Mouse (Mus musculus) E14TG2a.4 (cell line): ENCODE results near the gene Rims3.

ENCODE experiments used
- H3K27me3 ChIP-seq: 2 replicates; pipeline ENCODE4 v1.6.1; 2014; ENCODE audit warnings: low read length, control low read depth; ENCODE audit not compliant: insufficient read depth
- H3K36me3 ChIP-seq: 2 replicates; pipeline ENCODE4 v1.6.1; 2014; ENCODE audit warnings: low read length, control low read depth; ENCODE audit not compliant: insufficient read depth
- H3K4me1 ChIP-seq: replicated peaks from 2 replicates; pipeline ENCODE4 v1.6.1; 2014; ENCODE audit warnings: low read depth, low read length, control low read depth
- H3K4me3 ChIP-seq: replicated peaks from 2 replicates; pipeline ENCODE4 v1.5.1; 2014; ENCODE audit warnings: mild to moderate bottlenecking, low read length
- H3K9me3 ChIP-seq: 2 replicates; pipeline ENCODE4 v1.6.1; 2014; ENCODE audit warnings: low read length, control low read depth
- CTCF ChIP-seq: conservative IDR thresholded peaks from 2 replicates; pipeline ENCODE4 v1.5.1; 2014; ENCODE audit warnings: low read length
- NANOG ChIP-seq: IDR thresholded peaks from 2 replicates; pipeline ENCODE4 v1.6.1; 2014; ENCODE audit warnings: borderline replicate concordance, low read length, mixed read lengths
- POU5F1 ChIP-seq: IDR thresholded peaks from 2 replicates; pipeline ENCODE4 v1.6.1; 2014; ENCODE audit warnings: low read length, borderline replicate concordance

Gene Rims3

GRCm38 (mm10) chr4:120892516-120892915 lies 37.9 kb downstream of the Rims3 start:
- no peak for TF ChIP-seq POU5F1
- TF ChIP-seq NANOG: no peak
- TF ChIP-seq CTCF: no peak

DNA sequence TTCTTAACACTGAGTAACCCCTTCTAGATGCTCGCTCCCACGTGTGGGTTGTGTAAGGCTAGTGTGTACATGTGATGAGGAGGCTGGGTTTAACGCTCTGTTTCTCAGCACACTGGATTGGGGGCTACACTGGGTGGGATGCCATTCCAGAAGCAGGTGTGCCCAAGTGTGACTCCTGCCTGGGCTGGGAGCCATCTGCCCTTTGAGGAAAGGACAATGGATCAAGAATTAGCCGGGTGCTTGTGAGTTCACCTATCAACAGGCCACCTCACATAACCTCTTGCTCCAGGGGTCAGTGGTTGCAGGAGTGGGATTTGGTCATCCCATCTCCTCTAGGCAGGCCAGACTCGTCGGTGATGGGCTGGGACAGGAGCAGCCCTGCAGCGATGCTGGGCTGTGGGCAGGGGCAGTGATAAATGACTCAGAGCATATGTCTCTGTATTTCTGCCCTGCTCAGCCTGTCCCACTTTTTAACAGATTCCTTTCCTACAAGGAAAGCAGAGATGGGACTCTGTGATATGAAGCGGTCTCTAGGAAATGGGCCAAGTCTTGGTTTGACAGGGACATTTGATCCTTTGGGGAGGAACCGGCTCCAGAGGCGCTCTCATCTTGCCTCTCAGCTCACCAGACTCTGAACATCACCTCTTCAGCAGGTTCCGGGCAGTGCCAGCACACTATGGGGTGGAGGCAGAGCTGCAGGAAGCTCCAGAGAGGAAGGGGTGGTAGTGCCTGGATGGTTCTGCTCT lies 39.2 kb downstream of the Rims3 start:
- no peaks in the 10 kb centered on the region for H3K9me3 ChIP-seq
- H3K27me3 ChIP-seq: no peaks in the 10 kb centered on the region
- H3K4me3 ChIP-seq: no peak overlapping the region
- H3K36me3 ChIP-seq: peaks cover 10% of the 10 kb centered on the region
- TF ChIP-seq POU5F1 (no peak), CTCF (no peak), NANOG (no peak)
- peaks cover 26% of the 10 kb centered on the region for H3K4me1 ChIP-seq

More at GRCm38 (mm10) chr4:120892516-120892915, 37.9 kb downstream of the Rims3 start:
- Histone ChIP-seq H3K27me3 (no peaks in the 10 kb centered on the region), H3K36me3 (peaks cover 10% of the 10 kb centered on the region), H3K4me3 (no peak overlapping the region), H3K4me1 (peaks cover 33% of the 10 kb centered on the region), H3K9me3 (no peaks in the 10 kb centered on the region)

GRCm38 (mm10) chr4:120894584-120894983 lies 40.0 kb downstream of the Rims3 start:
- Histone ChIP-seq H3K36me3 (peaks cover 10% of the 10 kb centered on the region), H3K9me3 (no peaks in the 10 kb centered on the region), H3K27me3 (no peaks in the 10 kb centered on the region), H3K4me3 (no peak overlapping the region), H3K4me1 (peaks cover 20% of the 10 kb centered on the region)
- TF ChIP-seq NANOG: no peak
- TF ChIP-seq POU5F1: no peak
- no peak for TF ChIP-seq CTCF

- Histone ChIP-seq H3K27me3 (no peaks in the 10 kb centered on the region), H3K4me1 (peaks cover 20% of the 10 kb centered on the region), H3K9me3 (no peaks in the 10 kb centered on the region), H3K36me3 (peaks cover 10% of the 10 kb centered on the region), H3K4me3 (no peak overlapping the region)
- no peak for TF ChIP-seq CTCF
- no peak for TF ChIP-seq POU5F1
- TF ChIP-seq NANOG: no peak
Observed at GRCm38 (mm10) chr4:120895226-120895625, 40.6 kb downstream of the Rims3 start.

DNA sequence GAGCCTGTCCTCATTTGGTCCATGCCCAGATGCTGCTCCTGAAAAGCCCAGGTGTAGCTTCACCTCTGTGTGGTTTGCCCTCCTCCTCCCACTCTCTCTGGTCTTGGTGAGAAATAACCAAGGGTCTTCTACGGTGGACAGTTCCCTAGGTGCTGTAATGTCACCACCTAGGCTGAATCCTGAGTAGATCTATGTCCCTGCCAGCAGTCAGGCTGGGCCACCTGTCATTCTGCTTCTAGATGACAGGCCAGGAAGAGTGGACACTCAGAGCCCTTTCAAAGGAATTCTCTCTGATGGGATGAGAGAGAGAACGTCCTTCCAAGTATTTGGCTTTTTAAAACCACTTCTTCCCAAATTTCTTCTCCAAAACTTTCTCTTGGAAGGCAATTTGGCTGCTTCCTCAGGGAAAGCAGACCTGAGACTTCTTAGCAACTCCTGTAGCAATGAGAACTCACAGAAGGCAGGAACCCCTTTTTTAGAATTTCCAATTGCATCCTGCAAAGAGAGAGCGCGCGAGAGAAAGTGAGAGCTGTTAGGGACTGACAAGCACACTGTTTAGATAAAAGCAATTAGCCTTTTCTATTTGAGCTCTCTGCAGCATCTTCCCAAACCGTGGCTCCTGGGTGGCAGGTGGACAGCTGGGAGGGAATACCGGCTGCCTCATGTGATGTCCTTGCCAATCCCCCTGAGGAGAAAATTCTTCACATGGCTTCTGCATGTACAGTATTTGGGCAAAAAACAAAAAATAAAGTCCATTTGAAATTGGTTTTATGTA lies 41.4 kb downstream of the Rims3 start:
- Histone ChIP-seq H3K9me3 (no peaks in the 10 kb centered on the region), H3K4me3 (no peak overlapping the region), H3K36me3 (peaks cover 10% of the 10 kb centered on the region), H3K4me1 (peaks cover 20% of the 10 kb centered on the region), H3K27me3 (no peaks in the 10 kb centered on the region)
- TF ChIP-seq POU5F1: no peak
- TF ChIP-seq CTCF: no peak
- no peak for TF ChIP-seq NANOG

DNA sequence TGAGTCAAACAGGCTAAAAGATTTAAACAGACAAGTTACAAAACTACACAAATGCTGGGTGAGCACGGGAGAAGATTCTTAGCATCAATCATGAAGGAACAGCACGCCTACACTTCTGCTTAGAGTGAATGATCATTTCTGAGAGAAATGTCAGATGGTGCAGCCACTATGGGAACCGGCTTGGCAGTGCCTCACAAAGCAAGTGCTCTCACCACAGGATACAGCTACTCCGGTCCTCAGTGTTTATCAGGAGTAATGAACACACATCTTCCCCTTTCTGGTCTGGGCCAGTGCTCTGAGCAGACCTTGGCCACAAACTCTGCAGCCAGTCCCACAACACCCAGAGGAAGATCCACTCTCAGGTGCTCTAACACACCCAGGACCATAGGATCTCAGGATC lies 49.9 kb downstream of the Rims3 start:
- H3K4me3 ChIP-seq: no peak overlapping the region
- no peaks in the 10 kb centered on the region for H3K27me3 ChIP-seq
- no peaks in the 10 kb centered on the region for H3K36me3 ChIP-seq
- H3K9me3 ChIP-seq: no peaks in the 10 kb centered on the region
- no peaks in the 10 kb centered on the region for H3K4me1 ChIP-seq
- TF ChIP-seq POU5F1 (no peak), NANOG (no peak), CTCF (no peak)

DNA sequence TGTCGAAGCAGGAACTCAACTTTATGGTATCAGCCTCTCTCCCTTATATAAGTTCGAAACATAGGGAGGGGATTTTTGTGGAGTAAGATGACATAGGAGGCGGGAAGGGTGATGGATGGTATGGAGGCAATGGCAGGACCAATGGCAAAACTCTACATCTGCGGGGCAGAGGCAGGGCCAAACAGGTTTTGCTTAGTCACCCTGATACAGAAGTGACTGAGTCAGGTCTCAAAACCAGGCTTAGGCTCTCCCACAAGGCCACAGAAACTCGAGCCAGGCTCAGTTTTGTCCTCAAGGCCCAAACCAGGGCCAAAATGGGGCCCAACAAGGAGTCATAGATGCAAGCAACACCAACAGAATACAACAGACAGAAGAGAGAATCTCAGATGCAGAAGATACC lies 51.0 kb downstream of the Rims3 start:
- Histone ChIP-seq H3K27me3 (no peaks in the 10 kb centered on the region), H3K4me3 (no peak overlapping the region), H3K4me1 (no peaks in the 10 kb centered on the region), H3K9me3 (no peaks in the 10 kb centered on the region), H3K36me3 (no peaks in the 10 kb centered on the region)
- TF ChIP-seq NANOG (no peak), CTCF (no peak), POU5F1 (no peak)

- TF ChIP-seq CTCF (peak; percentile 92), NANOG (no peak)
- no peaks in the 10 kb centered on the region for H3K4me1 ChIP-seq
- H3K27me3 ChIP-seq: no peaks in the 10 kb centered on the region
- H3K9me3 ChIP-seq: no peaks in the 10 kb centered on the region
- no peak overlapping the region for H3K4me3 ChIP-seq
- no peaks in the 10 kb centered on the region for H3K36me3 ChIP-seq
Observed at GRCm38 (mm10) chr4:120909558-120910150, 55.0 kb downstream of the Rims3 start.
